Mouse (Mus musculus): ENCODE measurements around the gene Slc22a22. TPM values are rescaled to one million over a fixed set of nuclear protein-coding genes. Genes with fewer than 3 reads are reported as not detected.
"Not testable (repeated sequence)": the region's sequence is repeated elsewhere in the genome, so short reads cannot be mapped to it uniquely, and the experiment has no call there.

Gene Slc22a22
- polyA plus RNA-seq, 1 experiment from 2014 or later: not detected

DNA sequence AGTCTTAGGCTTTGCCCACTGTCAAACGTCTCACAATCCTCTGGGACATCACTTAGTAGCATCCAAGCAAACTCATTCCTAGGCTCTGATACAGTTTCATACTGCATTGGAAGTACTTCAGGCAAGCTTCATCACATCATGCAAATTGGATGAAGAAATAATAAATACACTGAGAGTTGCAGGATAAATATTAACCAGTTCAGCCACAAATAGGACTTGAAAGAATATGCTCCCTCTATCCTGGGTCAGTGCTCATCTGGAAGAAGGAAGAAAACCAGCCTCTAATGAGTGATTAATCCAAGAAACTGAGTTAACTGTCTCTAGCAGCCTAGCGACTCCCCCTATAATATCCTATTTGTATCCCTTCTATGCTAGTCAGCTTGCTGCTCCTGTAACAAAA, 146.1 kb downstream of the Slc22a22 start:
- DNase-seq (no peak), ATAC-seq (no peak)
- no peak overlapping the region for H3K4me2 ChIP-seq (ENCODE audit: low read depth, low read length)
- no peaks in the 10 kb centered on the region for H3K27me3 ChIP-seq (ENCODE audit: insufficient read depth, low read length)
- no peaks in the 10 kb centered on the region for H3K36me3 ChIP-seq (replicated peaks; ENCODE audit: insufficient read depth, low read length)
- no peak overlapping the region for H3K4me3 ChIP-seq (ENCODE audit: low read depth, low read length)
- H3K9me3 ChIP-seq (ENCODE audit: low read length): no peaks in the 10 kb centered on the region
- no peak overlapping the region for H3K9ac ChIP-seq (replicated peaks)
- H3K4me1 ChIP-seq (ENCODE audit: insufficient read depth): no peaks in the 10 kb centered on the region
- H3K27ac ChIP-seq (ENCODE audit: low read depth): no peak overlapping the region
- TF ChIP-seq CTCF (IDR thresholded peaks at IDR 0.05; ENCODE audit: low read depth) (no peak), EP300 (IDR thresholded peaks at IDR 0.05; ENCODE audit: low read depth) (no peak)
- 65% methylated on average over 2 of the region's 2 CpGs for WGBS (ENCODE audit: insufficient replicate concordance)

DNA sequence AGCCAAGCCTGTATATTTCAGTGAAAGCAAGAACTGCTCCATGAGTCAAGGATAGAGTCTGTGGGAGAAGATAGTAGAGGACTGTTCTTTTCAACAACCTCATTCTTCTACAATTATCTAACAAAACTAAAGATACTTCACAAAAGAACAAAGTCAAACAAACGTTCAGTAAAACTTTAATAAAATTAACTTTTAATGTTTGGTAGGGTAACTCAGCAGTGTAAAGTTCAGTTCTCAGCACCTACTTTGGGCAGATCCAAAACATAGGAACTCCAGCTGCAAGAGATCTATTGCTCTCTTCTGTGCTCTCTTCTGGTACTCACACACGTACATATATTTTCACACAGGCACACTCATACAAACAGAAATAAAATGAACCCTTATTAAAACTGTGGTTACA, 159.4 kb downstream of the Slc22a22 start:
- 68% methylated on average over 2 of the region's 2 CpGs for WGBS (ENCODE audit: insufficient replicate concordance)
- H3K9ac ChIP-seq (replicated peaks): no peak overlapping the region
- no peaks in the 10 kb centered on the region for H3K4me1 ChIP-seq (ENCODE audit: insufficient read depth)
- no peaks in the 10 kb centered on the region for H3K27me3 ChIP-seq (ENCODE audit: insufficient read depth, low read length)
- no peaks in the 10 kb centered on the region for H3K9me3 ChIP-seq (ENCODE audit: low read length)
- no peak for DNase-seq
- ATAC-seq: no peak
- H3K27ac ChIP-seq (ENCODE audit: low read depth): no peak overlapping the region
- TF ChIP-seq EP300 (IDR thresholded peaks at IDR 0.05; ENCODE audit: low read depth): no peak
- TF ChIP-seq CTCF (IDR thresholded peaks at IDR 0.05; ENCODE audit: low read depth): no peak
- no peak overlapping the region for H3K4me3 ChIP-seq (ENCODE audit: low read depth, low read length)
- no peak overlapping the region for H3K4me2 ChIP-seq (ENCODE audit: low read depth, low read length)
- H3K36me3 ChIP-seq (replicated peaks; ENCODE audit: insufficient read depth, low read length): no peaks in the 10 kb centered on the region

DNA sequence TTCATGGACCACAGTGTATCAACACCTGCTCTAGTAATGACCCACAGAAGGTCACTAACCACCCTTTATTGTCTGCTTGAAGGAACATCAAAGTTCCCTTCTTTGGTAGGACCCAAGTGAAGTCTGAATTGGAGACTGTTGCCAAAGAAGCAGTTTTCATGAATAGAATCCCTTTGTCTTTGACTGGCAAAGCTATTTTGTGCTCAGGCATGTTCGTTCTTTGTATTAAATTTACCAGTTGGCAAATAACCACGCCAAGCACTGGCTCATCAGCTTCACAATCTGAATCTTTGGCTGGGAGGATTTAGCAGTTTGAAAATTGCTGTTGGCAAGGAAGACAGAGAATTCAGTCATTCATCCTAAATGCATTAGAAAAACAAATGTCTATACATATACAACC, 160.9 kb downstream of the Slc22a22 start:
- no peaks in the 10 kb centered on the region for H3K4me1 ChIP-seq (ENCODE audit: insufficient read depth)
- ATAC-seq (no peak), DNase-seq (no peak)
- H3K4me3 ChIP-seq (ENCODE audit: low read depth, low read length): no peak overlapping the region
- no peak overlapping the region for H3K27ac ChIP-seq (ENCODE audit: low read depth)
- no peaks in the 10 kb centered on the region for H3K9me3 ChIP-seq (ENCODE audit: low read length)
- H3K27me3 ChIP-seq (ENCODE audit: insufficient read depth, low read length): no peaks in the 10 kb centered on the region
- no peak overlapping the region for H3K4me2 ChIP-seq (ENCODE audit: low read depth, low read length)
- no peak overlapping the region for H3K9ac ChIP-seq (replicated peaks)
- H3K36me3 ChIP-seq (replicated peaks; ENCODE audit: insufficient read depth, low read length): no peaks in the 10 kb centered on the region
- no peak for TF ChIP-seq CTCF (IDR thresholded peaks at IDR 0.05; ENCODE audit: low read depth)
- TF ChIP-seq EP300 (IDR thresholded peaks at IDR 0.05; ENCODE audit: low read depth): no peak
- WGBS (ENCODE audit: insufficient replicate concordance): 85% methylated on average over 2 of the region's 2 CpGs

DNA sequence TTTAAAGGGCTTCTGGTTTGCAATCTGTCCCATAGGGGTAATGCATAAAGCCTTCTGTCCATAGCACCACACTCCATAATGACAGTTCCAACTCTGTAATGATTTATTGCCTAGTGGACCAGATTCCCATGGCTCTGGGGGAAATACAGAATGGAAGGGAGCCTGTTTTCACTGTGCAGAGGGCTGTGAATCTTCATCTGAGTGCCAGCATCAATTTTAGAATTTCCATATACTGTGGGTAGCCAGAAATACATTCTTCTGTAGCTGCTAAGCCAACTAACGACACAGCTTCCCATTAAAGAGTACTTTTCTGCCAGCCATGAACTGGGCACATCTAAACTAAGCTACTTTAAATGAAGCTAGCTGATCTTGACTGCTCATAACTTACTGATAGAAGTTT, 174.7 kb downstream of the Slc22a22 start:
- 69% methylated on average over 1 of the region's 1 CpGs for WGBS (ENCODE audit: insufficient replicate concordance)
- ATAC-seq: no peak
- H3K4me1 ChIP-seq (ENCODE audit: insufficient read depth): no peaks in the 10 kb centered on the region
- no peak overlapping the region for H3K4me2 ChIP-seq (ENCODE audit: low read depth, low read length)
- no peak for DNase-seq
- H3K27ac ChIP-seq (ENCODE audit: low read depth): no peak overlapping the region
- H3K4me3 ChIP-seq (ENCODE audit: low read depth, low read length): no peak overlapping the region
- TF ChIP-seq CTCF (IDR thresholded peaks at IDR 0.05; ENCODE audit: low read depth) (no peak), EP300 (IDR thresholded peaks at IDR 0.05; ENCODE audit: low read depth) (no peak)
- H3K9ac ChIP-seq (replicated peaks): no peak overlapping the region
- no peaks in the 10 kb centered on the region for H3K27me3 ChIP-seq (ENCODE audit: insufficient read depth, low read length)
- H3K9me3 ChIP-seq (ENCODE audit: low read length): no peaks in the 10 kb centered on the region
- H3K36me3 ChIP-seq (replicated peaks; ENCODE audit: insufficient read depth, low read length): no peaks in the 10 kb centered on the region

DNA sequence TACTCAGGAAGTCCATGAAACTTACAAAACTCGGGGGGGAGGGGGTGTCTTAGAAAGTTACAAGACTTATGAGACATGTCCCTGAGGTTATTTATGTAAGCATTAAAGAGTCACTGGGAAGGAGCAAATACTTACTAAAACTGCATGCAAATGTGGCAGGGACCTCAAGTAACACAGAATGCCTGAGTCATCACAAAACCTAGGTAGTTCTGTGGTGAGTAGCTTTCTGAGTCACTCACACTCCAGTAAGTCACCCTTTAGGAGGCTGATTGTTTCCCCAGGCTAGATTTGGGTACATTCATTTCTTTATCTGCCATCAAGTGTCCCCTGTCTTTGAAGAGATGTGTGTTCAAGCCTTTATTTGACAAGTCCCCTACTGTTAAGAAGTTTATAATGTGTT, 198.9 kb downstream of the Slc22a22 start:
- H3K4me1 ChIP-seq (ENCODE audit: insufficient read depth): no peaks in the 10 kb centered on the region
- TF ChIP-seq CTCF (IDR thresholded peaks at IDR 0.05; ENCODE audit: low read depth): no peak
- no peak for TF ChIP-seq EP300 (IDR thresholded peaks at IDR 0.05; ENCODE audit: low read depth)
- no peak overlapping the region for H3K4me2 ChIP-seq (ENCODE audit: low read depth, low read length)
- H3K4me3 ChIP-seq (ENCODE audit: low read depth, low read length): no peak overlapping the region
- H3K9me3 ChIP-seq (ENCODE audit: low read length): no peaks in the 10 kb centered on the region
- H3K36me3 ChIP-seq (replicated peaks; ENCODE audit: insufficient read depth, low read length): no peaks in the 10 kb centered on the region
- H3K27me3 ChIP-seq (ENCODE audit: insufficient read depth, low read length): no peaks in the 10 kb centered on the region
- ATAC-seq (no peak), DNase-seq (no peak)
- WGBS (ENCODE audit: insufficient replicate concordance): 27% methylated on average over 1 of the region's 1 CpGs
- no peak overlapping the region for H3K9ac ChIP-seq (replicated peaks)
- H3K27ac ChIP-seq (ENCODE audit: low read depth): no peak overlapping the region

DNA sequence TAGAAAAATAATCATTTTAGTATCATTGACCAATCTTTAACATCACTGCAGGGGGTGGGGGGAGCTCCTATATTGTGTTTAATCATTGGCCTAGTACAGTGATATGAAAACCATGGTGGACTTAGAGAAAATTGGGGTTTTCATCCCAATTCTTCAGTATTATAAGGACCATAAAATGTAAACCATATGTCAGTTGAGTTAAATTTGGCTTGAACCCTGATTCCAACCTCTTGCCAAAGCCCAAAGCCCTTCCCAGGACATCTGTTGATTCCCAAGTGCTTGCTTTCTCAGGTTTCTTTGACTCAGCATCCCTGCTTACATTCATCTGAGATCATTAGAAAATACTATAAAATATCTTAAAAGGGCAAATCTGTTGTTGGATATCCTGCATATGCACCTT, 201.0 kb downstream of the Slc22a22 start:
- Histone ChIP-seq H3K27me3 (ENCODE audit: insufficient read depth, low read length) (no peaks in the 10 kb centered on the region), H3K4me2 (ENCODE audit: low read depth, low read length) (no peak overlapping the region), H3K4me1 (ENCODE audit: insufficient read depth) (no peaks in the 10 kb centered on the region), H3K36me3 (replicated peaks; ENCODE audit: insufficient read depth, low read length) (no peaks in the 10 kb centered on the region), H3K9ac (replicated peaks) (no peak overlapping the region), H3K9me3 (ENCODE audit: low read length) (no peaks in the 10 kb centered on the region), H3K27ac (ENCODE audit: low read depth) (no peak overlapping the region), H3K4me3 (ENCODE audit: low read depth, low read length) (no peak overlapping the region)
- ATAC-seq (no peak), DNase-seq (no peak)
- TF ChIP-seq CTCF (IDR thresholded peaks at IDR 0.05; ENCODE audit: low read depth) (no peak), EP300 (IDR thresholded peaks at IDR 0.05; ENCODE audit: low read depth) (no peak)

DNA sequence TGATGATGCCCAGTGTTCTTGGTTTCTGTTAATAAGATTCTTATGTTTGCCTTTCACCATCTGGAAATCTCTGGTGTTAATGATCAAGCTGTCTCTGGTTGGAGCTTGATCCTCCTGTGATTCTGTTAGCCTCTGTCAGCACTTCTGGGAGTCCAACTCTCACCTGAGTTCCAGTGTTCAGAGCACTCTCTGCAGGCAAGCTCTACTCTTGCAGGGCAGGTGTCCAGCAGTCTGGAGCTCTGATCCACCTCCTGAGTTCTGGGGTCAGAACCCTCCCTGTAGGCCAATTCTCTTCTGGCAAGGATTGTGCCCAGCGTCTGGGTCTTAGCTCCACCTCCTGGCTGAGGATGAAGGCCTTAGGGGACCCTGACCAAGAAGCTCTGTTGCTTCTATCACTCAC, 237.4 kb downstream of the Slc22a22 start:
- H3K27me3 ChIP-seq (ENCODE audit: insufficient read depth, low read length); H3K9ac ChIP-seq (replicated peaks); H3K4me2 ChIP-seq (ENCODE audit: low read depth, low read length); H3K4me3 ChIP-seq (ENCODE audit: low read depth, low read length); ATAC-seq; H3K27ac ChIP-seq (ENCODE audit: low read depth); H3K4me1 ChIP-seq (ENCODE audit: insufficient read depth); H3K9me3 ChIP-seq (ENCODE audit: low read length); H3K36me3 ChIP-seq (replicated peaks; ENCODE audit: insufficient read depth, low read length); DNase-seq: not testable (repeated sequence)
- 67% methylated on average over 1 of the region's 1 CpGs for WGBS (ENCODE audit: insufficient replicate concordance)

All from liver, postnatal 0 days (tissue).